Mouse (Mus musculus) activated CD4-positive, CD25-positive, alpha-beta regulatory T cell, adult 4 months (primary cell): Measurements from ENCODE around the gene Gm5737. TPM values are rescaled to one million over a fixed set of nuclear protein-coding genes. Genes with fewer than 3 reads are reported as not detected.

ENCODE experiments used
- ATAC-seq: one replicate; pipeline ENCODE4 v1.8.0; 2017
- polyA plus RNA-seq, 2 experiments: library from polyadenylated mRNA; unstranded; fragments of 100-300 nt; shearing (Covaris generic); gene quantifications; one replicate each; pipeline ENCODE4 v1.2.1; 2017

Gm5737 gene
- polyA plus RNA-seq, 2 experiments from 2014 or later: not detected

DNA sequence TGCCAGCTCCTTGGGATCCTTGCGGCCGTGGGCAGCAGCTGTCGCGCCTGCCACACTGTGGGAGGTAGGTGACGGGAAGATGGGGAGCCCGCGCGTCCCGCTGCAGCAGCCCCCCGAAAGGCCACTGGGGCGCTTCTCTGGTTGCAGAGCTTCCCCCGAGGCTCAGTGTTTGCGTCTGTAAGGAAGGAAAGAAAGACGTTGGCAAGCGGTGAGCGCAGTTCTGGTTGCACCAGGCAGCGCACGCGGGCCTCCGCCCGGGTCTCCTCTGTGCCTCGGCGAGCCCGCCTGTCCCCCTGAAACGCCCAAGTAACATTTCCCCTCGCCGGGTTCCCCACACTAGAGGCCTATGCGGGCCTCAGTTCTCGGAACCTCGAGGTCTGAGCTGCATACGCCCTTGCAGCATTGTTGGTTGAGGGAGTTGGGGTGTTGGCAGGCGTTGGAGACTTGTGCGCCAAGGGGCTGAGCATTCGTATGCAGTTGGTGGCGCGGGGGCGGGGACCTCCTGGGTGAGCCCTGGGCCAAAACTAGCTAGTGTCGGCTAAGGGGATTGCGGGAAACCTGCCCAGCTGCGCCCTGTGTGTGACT, 31.0 kb downstream of the Gm5737 start:
- ATAC-seq: peak; percentile 36

DNA sequence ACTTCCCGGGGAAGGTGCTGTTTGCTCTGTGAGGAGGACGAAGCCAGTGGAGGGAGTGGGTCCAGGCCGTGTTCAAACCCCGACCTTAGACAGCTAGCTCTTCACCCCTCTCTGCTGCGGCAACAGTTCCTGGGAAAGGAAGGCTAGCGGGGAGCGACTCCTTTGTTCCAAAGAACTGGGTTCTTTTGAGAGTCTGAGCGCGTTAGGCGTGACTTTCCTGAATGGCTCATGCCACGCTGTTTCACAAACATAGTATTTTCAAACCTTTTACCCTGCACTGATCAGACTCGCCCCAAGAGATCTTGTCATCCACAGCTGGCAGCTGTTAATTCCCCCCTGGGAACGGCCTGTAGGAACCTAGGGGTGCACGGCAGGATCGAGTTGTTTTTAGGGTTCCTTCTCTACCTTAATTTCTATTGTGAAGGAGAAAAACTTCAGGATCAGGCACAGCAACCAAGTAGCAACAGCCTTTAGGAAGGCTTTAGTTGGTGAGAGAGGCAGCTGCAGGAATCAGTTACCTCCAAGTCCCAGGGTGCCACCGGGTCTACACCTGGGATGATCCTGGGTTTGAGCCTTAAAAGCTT, 31.8 kb downstream of the Gm5737 start:
- ATAC-seq: no peak

DNA sequence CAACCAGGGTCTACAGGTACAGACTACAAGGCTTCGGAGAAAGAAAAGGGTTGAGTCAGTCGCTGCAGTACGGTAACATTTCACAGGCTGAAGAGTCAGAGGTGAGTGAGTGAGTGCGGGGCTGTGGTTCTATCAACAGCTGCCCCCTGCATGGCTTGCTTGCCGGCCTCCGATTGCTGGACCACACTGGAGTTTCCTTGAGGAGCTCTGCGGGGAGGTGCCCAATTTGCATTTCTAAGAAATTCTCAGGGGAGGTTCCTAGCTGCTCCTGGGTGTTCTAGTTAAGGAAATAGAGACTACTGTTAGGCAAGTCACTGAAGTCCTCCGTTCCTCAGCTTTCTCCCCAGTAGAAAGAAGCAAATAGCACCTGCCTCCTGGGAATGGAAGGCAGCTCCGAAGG, 32.5 kb downstream of the Gm5737 start:
- ATAC-seq: no peak

DNA sequence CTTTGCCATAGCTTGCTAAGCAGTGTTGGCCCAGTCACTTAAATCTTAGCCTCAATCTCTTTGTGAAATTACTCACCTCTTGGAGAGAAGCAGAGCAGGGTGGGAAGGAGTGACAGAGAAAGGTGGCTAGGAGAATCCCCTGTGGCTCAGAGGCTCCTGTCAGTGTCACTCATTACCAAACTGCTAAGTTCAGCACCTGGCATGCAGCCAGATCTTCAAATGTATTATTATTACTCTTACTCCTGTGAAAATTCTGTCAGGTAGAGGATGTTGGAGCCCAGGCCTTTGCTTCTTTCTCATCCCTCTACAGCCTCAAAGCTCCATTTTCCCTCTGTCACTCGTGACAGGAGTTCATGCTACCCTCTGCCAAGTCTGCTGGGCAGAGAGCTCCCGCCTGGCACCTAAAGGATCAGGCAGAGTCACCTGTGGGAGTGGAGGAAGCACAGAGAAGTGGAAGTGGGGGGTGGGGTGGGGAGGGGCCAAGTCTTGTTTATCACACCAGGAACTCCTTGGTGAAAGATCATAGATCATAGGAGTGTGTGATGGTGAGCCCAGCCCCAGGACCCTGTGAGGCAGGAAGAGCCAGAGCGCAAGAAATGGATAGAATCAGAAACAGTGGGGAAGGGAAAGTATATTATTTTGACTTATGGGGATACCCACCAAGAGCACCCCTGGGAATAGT, 36.8 kb downstream of the Gm5737 start:
- ATAC-seq: no peak

DNA sequence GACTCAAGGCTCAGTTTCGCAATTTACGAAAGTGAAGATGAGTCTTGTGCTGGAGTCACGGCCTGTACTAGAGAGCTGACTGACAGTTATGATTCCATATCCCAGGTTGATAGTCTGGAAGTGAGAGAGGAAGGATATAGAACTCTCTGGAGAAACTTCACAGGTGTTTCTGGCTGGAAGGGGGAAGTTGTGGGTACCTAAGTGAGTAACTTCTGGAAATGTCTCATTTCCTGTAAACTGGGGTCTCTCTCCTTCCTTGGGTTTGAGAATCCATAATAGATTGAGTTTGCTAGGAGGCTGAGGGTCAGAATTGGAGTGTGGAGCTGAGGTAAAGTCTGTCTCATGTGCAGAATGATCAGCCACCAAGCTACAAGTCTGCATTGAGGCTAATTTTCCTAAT, 38.0 kb downstream of the Gm5737 start:
- ATAC-seq: no peak

DNA sequence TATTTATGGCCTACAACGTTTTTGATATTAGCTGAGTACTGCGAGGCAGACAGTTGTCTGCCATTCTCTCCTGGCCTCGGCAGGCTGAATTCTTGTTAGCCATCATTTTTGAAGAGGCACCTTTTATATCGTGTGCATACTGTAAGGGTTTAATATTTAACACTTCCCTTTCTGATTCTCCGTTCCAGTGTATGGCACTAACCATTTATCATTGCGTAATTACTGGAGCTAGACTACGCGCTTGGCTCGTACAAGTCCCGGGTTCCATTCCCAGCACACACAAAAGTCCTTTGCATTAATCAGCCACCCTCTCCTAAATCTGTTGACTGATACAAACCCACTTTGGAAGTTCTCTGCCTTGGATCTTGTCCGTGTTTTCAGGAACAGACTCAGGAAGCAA, 47.7 kb downstream of the Gm5737 start:
- no peak for ATAC-seq

DNA sequence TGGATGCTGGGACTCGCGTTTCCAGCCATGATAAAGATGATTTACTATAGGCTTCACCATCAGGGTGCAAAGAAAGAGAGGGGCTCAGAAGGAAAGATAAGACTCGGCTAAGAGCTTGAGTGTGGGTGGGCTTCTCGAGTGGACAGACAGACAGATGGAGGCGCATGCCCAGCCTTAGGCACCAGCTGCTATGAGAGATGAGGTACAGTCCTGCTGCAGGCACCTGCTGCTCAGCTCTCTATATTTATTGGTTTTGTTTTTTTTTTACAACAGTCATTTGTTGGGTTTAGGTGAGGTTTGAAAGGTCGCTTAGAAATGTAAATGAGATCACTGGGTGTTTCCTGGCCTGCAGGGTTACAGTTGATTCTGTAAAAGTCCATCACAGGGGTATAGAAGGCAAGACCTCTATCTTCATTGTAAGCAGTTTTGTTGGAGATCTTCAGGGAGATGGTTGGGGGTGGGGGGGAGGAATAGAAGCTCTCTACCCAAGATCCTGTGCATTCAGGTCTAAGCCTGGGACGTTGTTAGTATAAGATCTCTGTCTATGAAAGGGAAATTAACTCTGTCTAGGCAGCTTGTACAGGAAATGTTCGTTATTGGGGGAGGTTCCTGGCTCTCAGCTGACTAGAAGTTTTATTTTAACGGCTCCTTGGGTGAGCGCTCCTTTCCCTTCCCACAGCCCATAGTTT, 48.8 kb downstream of the Gm5737 start:
- ATAC-seq: peak; percentile 62

DNA sequence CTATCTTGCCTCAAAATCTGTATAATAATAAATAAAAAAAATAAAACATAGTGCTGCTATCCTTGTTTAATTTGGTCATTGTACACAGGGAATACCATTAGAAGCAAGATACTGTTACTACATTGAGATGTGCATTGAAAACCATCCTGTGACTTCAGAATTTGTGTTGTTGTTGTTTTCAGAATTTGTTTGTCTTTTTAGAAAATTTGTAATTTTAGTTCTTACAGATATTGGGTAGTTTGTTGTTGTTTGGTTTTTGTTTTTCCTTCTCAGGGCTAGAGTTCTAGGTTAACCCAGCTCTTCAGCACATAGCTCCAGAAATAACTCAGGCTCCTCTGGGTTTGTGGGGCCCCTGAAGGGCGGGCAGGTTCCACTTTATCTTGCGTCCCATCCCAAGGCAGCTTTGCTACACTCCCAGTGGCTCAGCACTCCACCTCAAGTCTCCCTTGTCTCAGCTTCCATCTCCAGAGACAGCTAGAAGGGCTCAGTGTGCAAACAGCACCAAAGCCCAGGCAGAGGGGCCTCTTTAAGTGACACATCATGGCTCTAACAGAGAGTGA, 49.4 kb downstream of the Gm5737 start:
- no peak for ATAC-seq

DNA sequence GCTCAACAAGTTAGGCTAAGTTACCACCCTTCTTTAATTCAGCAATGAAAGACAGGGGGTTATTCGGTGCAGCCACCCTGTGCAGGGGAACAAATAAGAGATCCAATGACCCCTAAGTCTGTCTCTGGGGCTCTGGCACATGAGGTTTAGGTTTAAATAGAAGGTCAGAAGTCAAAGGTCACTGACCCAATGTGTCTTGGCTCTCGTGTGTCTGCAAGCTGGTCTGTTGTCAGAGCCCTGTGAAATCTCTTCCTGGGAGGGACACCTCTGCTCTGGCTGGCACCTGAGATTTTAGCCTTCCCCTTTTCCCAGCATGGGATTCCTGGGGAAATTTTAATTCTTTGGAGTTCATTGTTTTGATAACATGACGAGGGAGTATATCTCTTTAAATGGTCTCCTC, 50.0 kb downstream of the Gm5737 start:
- no peak for ATAC-seq

DNA sequence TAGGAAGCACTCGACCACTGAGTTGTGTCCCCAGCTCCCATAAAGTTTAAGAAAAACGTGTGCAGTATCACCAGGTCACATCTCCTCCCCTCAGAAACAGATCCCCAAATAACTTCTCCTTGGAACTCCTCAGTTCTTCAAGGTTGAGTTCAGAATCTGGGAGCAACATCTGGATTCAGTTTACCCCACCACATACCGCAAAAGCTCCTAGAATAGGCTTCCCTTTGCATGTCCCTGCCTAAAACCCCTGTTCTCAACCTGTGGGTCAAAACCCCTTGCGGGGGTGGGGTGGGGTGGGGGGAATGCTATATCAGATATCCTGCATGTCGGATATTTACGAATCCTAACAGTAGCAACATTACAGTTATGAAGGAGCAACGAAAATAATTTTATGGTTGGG, 50.5 kb downstream of the Gm5737 start:
- no peak for ATAC-seq

DNA sequence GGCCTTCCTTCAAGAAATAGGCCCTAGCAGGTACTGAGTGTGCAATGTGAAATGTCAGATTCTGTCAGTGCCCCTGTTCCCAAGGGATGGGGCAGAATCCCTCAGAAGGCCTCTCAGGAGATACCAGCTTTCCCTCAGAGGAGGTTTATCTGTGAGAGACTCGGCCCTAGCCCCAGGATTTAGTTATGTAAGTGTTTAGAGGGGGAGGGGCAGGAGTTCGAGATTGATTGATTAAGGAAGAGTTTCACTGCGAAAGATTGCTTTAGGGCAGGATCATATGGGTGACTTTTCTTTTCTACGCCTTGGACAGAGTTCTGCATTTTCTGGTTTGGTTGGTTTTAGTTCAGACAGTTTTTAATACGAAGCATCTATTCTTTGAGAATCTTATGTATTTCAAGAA, 51.3 kb downstream of the Gm5737 start:
- ATAC-seq: no peak

DNA sequence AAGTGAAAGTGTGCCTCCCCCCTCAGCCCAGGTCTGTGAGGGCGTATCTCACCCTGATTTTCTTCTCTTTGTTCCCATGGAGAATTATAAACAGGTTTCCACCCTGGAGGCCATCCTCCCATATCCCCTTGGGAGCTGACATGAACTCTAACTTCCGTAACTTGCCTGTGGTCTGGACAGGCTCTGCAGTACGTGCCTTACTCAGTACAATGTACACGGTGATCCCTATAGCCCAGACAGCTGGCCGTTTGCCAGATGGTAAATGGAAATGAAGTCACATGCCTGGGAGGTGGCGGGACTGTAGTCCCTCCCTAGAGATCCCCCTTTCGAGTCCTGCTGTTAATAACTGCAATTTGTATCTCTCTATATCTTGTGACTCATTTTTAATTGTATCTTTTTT, 52.9 kb downstream of the Gm5737 start:
- no peak for ATAC-seq

DNA sequence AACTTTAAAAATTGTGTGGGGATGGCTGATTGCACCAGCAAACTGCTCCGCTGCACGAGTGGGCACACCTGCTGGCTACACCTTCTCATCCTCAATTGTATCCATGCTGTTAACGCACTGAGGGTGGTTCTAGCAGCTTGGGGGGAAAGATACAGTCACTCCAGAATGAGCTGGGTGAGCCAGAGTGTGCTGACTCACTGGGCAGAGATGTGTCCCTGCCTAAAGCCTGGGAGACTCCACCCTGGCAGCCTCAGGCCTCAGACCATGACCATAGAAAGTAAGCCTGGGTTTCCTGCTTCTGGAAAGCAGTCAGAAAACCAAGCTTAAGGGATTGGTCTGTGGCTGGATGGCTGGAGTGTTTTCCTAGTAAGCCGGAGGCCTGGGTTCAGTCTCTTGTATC, 53.7 kb downstream of the Gm5737 start:
- no peak for ATAC-seq

DNA sequence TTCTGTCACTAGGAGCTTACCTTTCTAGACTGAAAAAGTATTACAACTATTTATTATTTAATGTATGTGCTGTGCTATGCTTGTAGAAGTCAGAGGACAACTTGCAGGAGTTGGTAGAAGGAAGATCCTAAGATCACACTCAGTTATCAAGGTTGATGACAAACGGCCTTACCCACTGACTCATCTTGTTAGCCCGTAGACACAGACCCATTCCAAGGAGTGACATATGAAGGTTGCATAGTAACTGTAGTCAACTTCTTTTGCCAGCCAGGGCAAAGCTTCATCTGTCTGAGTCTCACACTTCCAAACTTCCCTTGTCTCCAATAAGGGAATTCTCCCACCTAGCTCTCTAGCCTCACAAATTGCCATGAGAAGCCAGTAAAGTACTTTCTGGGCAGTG, 54.5 kb downstream of the Gm5737 start:
- ATAC-seq: no peak

DNA sequence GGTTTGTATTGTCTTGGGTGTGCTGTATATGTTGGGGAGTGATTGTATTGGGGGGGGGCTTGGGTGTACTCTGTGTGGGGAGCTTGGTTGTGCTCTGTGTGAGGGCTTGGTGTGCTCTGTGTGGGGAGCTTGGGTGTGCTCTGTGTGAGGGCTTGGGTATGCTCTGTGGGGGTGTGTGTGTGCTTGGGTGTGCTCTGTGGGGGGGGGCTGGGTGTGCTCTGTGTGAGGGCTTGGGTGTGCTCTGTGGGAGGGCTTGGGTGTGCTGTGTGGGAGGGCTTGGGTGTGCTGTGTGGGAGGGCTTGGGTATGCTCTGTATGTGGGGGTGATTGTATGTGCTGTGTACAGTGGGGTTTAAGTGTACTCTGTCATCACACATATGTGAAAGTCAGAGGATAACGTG, 55.6 kb downstream of the Gm5737 start:
- no peak for ATAC-seq

DNA sequence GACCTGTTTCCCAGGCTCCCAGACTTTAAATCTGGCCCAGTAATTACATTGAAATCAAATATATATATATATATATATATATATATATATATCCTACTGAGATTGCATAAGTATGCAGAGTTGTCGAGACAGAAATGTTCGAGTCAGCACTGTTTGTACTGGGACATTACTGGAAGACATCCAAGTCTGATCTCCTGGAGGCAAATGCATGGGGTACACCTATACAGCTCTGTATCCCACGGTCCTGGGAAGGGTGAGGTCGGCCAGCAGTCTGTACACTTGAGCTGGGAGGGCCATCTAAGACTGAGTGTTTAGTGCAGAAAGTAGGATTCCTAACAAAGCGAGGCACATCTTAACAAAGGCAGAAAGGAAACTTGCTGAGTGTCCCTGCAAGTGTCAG, 57.7 kb downstream of the Gm5737 start:
- no peak for ATAC-seq

DNA sequence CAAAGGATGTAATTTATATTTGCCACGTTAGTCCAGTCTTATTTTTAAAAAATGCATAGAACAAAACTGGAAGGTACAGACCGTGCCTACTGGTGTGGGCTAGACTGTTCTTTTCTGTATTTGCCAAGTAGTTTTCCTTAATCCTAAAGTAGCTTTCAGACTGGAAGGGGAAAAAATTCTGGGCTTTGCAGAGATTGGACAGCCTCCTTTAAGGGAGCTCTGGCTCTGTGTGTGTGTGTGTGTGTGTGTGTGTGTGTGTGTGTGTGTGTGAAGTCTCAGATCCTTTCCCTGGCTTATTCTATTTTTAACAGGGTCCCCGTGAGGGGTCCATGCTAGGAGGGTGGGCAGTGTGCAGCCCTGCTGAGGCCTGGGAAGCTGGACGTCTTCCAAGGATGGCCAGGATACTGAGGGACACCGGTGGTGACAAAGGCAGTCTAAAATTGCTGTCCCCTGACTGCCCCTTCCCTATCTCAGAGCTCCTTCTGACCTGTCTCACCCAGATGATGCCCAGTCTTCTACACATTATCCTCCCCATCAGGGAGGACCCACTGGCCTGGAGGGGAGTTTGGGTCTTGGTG, 58.4 kb downstream of the Gm5737 start:
- no peak for ATAC-seq

DNA sequence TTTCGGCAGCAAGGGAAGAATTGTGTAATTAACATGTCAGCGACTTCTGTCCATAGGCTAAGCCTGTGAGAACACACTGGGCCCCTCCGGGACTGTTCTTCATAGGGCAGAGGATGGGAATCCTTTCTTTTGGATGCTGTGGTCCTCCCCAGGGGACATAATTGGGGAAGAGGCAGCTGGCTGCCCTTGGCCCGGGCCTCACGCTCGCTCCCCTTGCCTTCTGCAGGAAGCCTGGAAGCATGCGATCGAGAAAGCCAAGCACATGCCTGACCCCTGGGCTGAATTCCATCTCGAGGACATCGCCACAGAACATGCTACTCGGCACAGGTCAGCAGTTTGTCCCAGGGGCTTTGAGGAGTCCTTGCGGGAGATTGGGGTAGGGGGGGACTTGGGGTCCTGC, 60.9 kb downstream of the Gm5737 start:
- ATAC-seq: no peak

DNA sequence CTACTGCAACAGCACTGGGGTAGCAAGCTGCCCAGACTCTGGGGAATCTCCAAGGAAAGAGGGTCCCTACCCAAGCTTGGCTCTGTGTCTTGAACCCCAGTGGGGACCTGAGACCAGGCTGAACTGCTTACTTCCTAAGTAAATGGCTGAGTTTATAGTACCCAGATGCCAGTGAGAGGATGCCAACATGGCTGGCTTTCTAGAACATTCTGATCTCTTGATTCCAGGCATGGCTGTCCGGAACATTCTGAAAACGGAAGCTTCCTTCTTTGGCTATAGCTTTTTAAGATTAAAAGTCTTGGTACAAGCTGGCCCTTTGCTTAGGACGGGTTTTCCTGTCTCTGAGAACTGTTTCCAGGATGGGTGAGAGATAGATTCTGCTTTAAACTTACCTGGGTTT, 61.9 kb downstream of the Gm5737 start:
- no peak for ATAC-seq

DNA sequence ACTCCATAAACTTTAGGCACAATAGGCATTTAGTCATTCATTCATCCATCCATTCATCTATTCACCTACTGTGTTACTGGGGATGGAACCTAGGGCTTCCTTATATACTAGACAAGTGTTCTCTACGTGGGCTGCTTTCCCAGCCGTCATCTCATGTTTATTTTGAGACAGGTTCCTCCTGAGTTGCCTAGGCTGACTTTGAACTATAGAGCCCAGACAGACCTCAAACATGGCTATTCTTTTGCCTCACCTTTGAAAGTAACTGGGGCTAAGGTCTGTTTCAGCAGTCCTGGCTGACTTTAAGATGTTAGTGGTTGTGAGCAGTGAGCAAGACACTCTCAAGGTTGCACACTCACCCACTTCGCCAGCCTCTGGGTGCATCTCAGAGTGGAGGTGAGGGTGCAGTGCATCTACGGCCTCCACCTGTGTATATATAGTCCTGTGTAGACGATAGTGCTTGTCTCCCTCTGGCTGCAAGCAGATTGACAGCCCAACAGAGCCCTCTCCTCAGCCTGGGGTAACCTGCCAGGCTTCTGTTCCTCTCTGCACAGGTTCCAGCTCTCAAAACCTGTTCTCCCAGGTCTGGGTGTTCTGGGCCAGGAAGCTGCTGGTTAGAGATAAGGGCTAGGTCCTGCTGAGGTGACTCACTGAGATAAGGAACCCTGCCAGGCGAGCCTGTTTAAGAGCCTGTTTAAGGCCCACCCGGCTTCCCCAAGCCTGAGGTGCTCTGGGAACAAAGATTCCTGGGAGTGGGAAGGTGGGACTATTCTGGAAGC, 62.8 kb downstream of the Gm5737 start:
- ATAC-seq: no peak

DNA sequence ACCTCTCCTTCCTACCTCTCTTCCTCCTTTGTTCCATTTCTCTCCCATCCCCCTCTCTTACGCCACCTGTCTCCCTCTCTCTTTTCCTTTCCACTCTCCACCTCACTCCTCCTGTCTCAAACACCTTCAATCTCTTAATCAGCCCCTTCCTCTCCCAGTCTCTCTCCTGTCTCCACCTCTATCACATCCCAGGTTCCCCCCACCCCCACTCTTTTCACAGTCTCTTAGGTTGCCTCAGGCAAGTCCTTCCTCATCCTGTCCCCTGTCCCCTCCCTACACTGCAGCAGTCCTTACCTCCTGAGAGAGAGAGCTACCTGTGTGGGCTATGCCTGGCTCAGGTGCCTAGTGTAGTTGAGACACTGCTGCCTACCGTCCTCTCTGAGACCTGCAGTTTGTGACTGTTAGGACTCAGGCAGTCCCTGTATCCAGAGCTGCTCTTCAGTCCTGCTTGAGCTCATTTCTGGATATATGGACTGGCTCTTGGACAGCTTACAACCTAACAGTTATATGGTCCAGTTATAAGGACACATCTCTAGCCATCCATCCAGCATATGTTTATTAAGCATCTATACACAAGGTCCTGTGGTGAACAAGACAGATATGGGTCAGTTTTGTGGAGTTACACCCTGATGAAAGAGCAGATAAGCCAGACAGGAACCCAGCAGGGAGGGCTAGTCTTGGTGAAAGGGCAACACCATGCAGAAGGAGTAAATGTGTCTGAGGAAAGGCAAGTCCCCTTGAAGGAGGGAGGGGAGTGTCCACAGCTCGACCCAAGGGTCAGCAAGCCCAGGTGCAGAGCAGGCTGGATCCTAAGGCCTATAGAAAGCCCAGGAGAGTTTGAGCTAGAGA, 63.6 kb downstream of the Gm5737 start:
- ATAC-seq: no peak

DNA sequence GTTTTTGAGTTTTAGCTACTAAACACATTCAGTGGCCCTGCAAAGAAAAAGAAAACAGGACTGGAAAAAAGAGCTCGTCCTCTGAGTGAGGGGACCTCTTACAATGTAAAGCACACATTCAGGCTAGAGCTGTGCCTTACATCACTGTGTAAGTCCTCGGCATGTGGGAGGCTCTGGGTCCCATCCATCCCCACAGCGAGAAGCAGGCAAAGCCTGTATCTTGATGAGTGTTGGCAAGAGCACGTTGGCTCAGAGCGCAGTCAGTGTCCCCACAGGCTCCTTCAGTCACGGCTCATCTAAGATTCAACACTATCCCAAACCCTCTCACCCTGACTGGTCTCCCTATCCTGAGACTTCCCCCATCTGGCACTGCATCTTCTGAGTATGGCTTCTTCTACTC, 66.1 kb downstream of the Gm5737 start:
- no peak for ATAC-seq
